Mouse (Mus musculus) adrenal gland, postnatal 36 days (tissue): ENCODE data around the gene Mup19. TPM values are rescaled to one million over a fixed set of nuclear protein-coding genes. Genes with fewer than 3 reads are reported as not detected.
A peak's percentile ranks its signal among the peaks of the same experiment; 100 is the strongest.
"Not testable (repeated sequence)": the region's sequence is repeated elsewhere in the genome, so short reads cannot be mapped to it uniquely, and the experiment has no call there.

Experiments used
- DNase-seq, 2 experiments: peaks; one replicate each; pipeline ENCODE4 v3.0.0; 2021; ENCODE audit warnings: mixed read lengths in 1 of 2
- long read RNA-seq, 2 experiments: library from polyadenylated mRNA; stranded (forward); transcript quantifications; one replicate each; pipeline ENCODE4 v2.0.0; 2021; ENCODE audit warnings: borderline sequencing depth in 2 of 2
- total RNA-seq, 2 experiments: library from RNA; stranded (reverse); gene quantifications; 2 replicates each; pipeline ENCODE4 v1.2.3; 2021

The Mup19 gene
- under 1 TPM in 1 of 2 experiments, not detected in 1; 0.99 TPM for total RNA-seq
- long read RNA-seq, experiment 1, partial matches to known transcripts, result 0 of 1 reads
- long read RNA-seq, experiment 1, other reads (novel, unspliced or antisense), result 0 of 1 reads
- long read RNA-seq, experiment 2, transcript Mup19-201 (7 exons, 927 nt), result major isoform, 34 of 43 reads
- long read RNA-seq, experiment 2, partial matches to known transcripts, result 8 of 43 reads
- long read RNA-seq, experiment 2, other reads (novel, unspliced or antisense), result 1 of 43 reads

DNA sequence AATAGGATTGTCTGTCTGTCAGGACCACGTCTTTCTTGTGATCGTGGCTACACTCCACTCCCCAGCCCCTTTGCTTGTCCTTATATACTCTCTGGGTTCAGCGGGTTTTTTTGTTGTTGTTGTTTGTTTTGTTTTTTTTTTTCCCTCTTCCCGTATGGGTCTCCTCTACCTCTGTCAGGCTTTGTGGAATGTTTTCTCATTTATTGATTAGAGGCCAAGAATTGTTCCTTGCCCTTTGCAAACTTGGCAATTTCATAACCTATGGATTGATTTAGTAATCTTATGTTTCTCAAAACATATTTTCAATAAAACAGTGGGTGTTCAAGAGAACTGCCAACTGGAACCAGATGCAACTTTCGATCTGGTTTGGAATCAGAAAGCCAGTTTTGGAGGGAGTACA, at the start of gene Mup19:
Gene Mup19, minus strand, starts transcription at position 101 of the 400 bp plus-strand sequence.
- DNase-seq, result not testable (repeated sequence)

DNA sequence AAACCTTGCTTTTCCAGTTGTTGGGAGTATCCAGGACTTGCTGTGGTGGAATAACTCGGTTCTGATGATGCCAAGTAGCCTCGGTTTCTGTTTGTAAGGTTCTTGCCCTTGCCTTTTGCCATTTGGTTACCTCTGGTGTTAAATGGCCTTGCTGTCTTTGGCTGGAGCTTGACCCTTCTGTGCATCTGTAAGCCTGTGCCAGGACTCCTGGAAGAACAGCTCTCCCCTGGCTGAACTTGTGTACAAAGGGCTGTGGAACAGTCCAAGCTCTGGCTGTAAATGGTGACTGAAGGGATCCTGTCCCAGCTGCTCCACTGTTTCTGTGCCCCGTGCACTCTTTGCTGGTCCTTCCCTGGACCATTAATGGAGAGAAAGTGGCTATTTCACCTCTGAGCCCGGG, 47.1 kb upstream of the Mup19 start:
- DNase-seq, result no peak

DNA sequence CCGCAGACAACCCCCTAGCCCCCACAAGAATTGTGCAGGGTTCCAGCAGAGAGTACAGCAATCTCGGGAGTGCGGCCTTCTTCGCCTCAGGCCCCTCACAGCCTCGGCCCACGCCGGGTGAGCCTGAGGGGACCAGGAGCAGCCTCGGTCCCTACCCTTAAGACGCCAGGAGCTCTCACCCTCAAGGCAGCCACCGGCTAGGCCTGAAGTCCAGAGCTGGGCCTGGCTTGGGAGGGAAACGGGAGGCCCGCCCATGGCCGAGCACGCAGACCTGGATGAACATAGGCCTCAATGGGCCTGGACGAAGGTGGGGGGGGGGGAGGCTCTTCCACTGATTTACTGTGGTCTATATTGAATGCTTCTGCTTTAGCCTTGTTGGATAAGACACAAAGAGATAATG, 41.1 kb upstream of the Mup19 start:
- no peak for DNase-seq

DNA sequence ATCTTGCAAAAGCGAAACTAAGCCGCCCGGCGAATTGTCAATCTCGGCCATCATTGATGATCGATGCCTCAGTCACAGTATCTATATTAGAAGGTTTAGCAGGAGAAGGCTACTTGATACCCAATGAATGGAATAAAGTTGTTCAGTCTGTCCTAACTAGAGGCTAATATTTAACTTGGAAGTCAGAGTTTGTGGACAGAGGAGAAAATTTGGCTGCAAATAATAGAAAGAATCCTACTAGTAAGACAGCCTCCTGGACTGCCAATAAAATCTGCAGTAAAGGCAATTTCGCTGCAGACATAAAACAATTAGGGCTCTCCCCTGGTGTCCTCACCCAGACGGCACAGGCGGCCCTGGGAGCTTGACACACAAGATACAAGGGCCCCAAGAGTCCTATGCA, 40.5 kb upstream of the Mup19 start:
- DNase-seq, result not testable (repeated sequence)

DNA sequence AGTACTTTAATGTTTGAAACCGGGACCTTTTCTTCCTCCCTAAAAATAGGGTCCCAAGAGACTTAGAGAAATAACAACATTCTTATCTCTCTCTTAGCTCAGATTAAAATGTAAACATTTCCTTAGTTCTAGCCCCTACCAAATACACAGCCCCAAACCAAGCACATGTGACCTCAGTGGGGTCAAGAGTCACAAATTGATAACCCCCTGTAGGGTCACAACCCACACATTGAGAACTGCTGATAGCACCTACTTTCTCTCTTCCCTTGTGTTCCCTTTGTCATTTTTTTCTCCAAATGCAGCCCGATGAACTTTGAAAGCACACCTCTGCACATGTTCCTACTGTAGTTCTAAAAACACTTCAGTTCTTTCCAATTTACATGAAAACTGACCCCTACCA, 33.5 kb upstream of the Mup19 start:
- DNase-seq, result no peak

DNA sequence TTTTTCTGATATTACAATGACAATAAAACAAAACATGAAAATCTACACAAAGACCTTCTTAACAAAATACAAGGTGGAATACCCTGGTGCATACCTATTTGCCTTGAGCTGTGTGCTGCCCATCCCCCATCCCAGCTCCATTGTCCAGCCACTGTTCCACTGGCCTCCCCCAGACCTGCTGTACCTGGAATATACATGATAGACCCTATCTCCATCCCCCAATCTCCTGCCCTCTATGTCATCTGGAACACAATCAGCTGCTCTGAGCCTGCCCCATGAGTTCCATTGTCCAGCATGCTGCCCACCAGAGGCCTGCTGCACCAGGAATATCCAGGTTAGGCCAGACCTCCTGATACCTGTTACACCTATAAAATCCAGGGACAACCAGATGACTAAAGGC, 31.4 kb upstream of the Mup19 start:
- DNase-seq, result no peak

DNA sequence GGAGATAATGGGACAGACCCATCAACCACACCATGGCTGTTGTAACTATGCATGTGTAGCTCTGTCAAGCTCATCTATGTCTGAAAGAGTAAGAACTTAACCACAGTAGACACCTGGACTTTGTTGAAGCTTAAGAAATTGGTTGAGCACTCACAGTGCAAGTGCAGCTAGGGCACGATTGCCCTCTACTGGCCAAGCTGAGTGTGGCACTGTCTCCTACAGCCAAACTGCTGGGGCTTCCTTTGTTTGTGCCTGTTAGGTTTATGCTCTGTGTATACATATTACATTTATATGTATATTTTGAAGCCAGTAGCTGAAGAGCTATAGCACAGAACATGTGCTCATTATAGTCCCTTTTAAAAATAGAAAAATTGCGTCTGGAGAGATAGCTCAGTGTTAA, 29.1 kb upstream of the Mup19 start:
- peak; percentile 54 to 59 for DNase-seq

DNA sequence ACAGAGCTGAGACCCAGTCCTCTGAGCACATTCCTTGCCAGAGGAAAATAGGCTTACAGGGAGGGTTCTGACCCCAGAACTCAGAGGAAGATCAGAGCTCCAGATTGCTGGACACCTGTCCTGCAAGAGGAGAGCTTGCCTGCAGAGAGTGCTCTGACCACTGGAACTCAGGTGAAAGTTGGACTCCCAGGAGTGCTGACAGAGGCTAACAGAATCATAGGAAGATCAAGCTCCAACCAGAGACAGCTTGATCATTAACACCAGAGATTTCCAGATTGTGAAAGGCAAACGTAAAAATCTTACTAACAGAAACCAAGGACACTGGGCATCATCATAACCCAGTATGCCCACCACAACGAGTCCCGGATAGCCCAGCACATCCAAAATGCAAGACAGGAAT, 26.9 kb upstream of the Mup19 start:
- not testable (repeated sequence) for DNase-seq

DNA sequence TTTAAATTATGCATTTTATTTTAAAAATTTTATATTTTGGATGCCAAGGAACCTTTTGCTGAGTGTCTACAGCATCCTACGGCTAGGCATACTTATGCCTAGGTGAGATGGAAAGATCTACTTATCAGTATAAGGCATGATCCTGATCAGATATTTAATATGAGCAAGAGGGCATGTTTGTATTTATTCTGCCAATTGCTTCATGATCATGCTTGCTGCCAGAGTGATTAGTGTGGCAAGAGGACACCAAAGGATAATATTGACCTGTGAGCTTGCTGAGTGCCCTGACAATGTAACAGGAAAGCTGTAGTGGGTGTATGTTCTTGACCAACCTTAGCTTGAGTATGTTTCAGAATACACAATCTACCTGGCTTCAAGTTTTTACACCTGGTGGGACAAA, 7.6 kb upstream of the Mup19 start:
- not testable (repeated sequence) for DNase-seq

DNA sequence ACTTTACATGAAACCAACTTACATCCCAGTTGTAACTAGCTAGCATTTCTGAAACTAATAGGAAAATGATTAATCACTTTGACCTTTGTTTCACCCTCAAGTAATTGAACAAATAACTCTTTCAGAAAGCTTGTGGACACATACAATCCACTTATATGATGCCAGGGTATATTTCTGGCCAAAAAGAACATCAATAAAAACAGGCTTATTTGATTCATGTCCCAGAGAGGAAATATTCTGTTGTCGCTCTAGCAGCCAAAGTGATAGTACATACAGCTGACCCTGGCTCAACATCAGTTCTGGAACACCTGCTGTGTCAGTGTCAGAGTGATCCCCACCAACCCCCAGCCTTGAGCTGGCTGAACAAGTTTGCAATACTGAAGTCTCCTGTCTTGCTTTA, 2.2 kb upstream of the Mup19 start:
- not testable (repeated sequence) for DNase-seq

Other genes with a start within 250 kb of the Mup19 start
- under 1 TPM in 1 of 2 experiments, not detected in 1; 0.56 TPM for gene Mup17, start 186.4 kb downstream of the Mup19 start, total RNA-seq
- gene Mup18, start 108.1 kb downstream of the Mup19 start, total RNA-seq, result under 1 TPM; 0.40 to 0.96 TPM
- gene Mup5, start 53.0 kb upstream of the Mup19 start, total RNA-seq, result not detected